8 mouse cellular contexts compared by ENCODE assay signal in genomic region chr13:30336913-30337312, GRCm38 (mm10). TPM values are rescaled to one million over a fixed set of nuclear protein-coding genes. Genes with fewer than 3 reads are reported as not detected.
DNase-seq lines count a peak whose midpoint lies in the region; ATAC-seq and TF ChIP-seq lines count a peak whose summit lies in the region.

No protein-coding gene starts in this region.

- H3K4me3 ChIP-seq in left cerebral cortex, adult 2 months = peak overlapping the region; percentile 48
- peak overlapping the region; percentile 55 for H3K4me3 ChIP-seq in forebrain, embryonic 15.5 days
- H3K4me3 ChIP-seq in kidney, embryonic 15.5 days (replicated peaks) = peak overlapping the region; percentile 61
- peak overlapping the region; percentile 53; the same call in 1 of the 2 replicates for H3K4me3 ChIP-seq in neural tube, embryonic 12.5 days

- H3K4me1 ChIP-seq in forebrain, embryonic 15.5 days = peaks cover 8% of the 10 kb centered on the region
- H3K4me1 ChIP-seq in kidney, embryonic 15.5 days = peaks cover 10% of the 10 kb centered on the region
- no peaks in the 10 kb centered on the region for H3K4me1 ChIP-seq in neural tube, embryonic 12.5 days

- H3K9me3 ChIP-seq in forebrain, embryonic 15.5 days = no peaks in the 10 kb centered on the region
- no peaks in the 10 kb centered on the region for H3K9me3 ChIP-seq in kidney, embryonic 15.5 days (replicated peaks)
- no peaks in the 10 kb centered on the region for H3K9me3 ChIP-seq in neural tube, embryonic 12.5 days

- DNase-seq in left cerebral cortex, adult 2 months (ENCODE audit: extremely low spot score in 1 of 2, low spot score in 2 of 2) = no peak
- DNase-seq in left cerebral cortex, postnatal 25 days (ENCODE audit: low spot score in 2 of 2) = no peak
- DNase-seq in layer of hippocampus, postnatal 25 days (ENCODE audit: extremely low spot score in 1 of 2, low spot score in 1 of 2) = no peak
- no peak for DNase-seq in ovary, postnatal 36 days (ENCODE audit: low spot score)
- no peak for DNase-seq in thymus, postnatal 25 days

- H3K27ac ChIP-seq in left cerebral cortex, adult 2 months = no peak overlapping the region
- no peak overlapping the region for H3K27ac ChIP-seq in forebrain, embryonic 15.5 days (replicated peaks)
- no peak overlapping the region for H3K27ac ChIP-seq in kidney, embryonic 15.5 days
- no peak overlapping the region for H3K27ac ChIP-seq in neural tube, embryonic 12.5 days

- ATAC-seq in forebrain, embryonic 15.5 days (replicated peaks) = 0 out of 2 replicates have a peak, but pooled peaks have one; percentile 9
- ATAC-seq in kidney, embryonic 15.5 days (replicated peaks; ENCODE audit: low FRiP score) = no peak
- ATAC-seq in neural tube, embryonic 12.5 days (ENCODE audit: low FRiP score, low read depth) = no peak

- H3K27me3 ChIP-seq in forebrain, embryonic 15.5 days = peaks cover 3% of the 10 kb centered on the region; the same call in 1 of the 2 replicates
- peaks cover 9% of the 10 kb centered on the region for H3K27me3 ChIP-seq in kidney, embryonic 15.5 days
- H3K27me3 ChIP-seq in neural tube, embryonic 12.5 days (replicated peaks) = peaks cover 4% of the 10 kb centered on the region; the same call in 1 of the 2 replicates

- H3K9ac ChIP-seq in forebrain, embryonic 15.5 days (replicated peaks) = peak overlapping the region; percentile 56; the same call in 1 of the 2 replicates
- peak overlapping the region; percentile 52 for H3K9ac ChIP-seq in kidney, embryonic 15.5 days
- H3K9ac ChIP-seq in neural tube, embryonic 12.5 days = no peak overlapping the region

- intact Hi-C loops in left cerebral cortex, adult 2 months (cut with DNase I) = no loop called here
- intact Hi-C loops in left cerebral cortex, postnatal 25 days (cut with DNase I) = no loop called here

- H3K4me2 ChIP-seq in forebrain, embryonic 15.5 days (replicated peaks) = peak overlapping the region; percentile 94
- peak overlapping the region; percentile 96 for H3K4me2 ChIP-seq in kidney, embryonic 15.5 days
- peak overlapping the region; percentile 94 for H3K4me2 ChIP-seq in neural tube, embryonic 12.5 days (replicated peaks)

- no peak for TF ChIP-seq CTCF in left cerebral cortex, adult 2 months (IDR thresholded peaks at IDR 0.05)

- 23% methylated on average over 9 of the region's 9 CpGs for WGBS in forebrain, embryonic 15.5 days
- 29% methylated on average over 9 of the region's 9 CpGs for WGBS in kidney, embryonic 15.5 days
- WGBS in neural tube, embryonic 12.5 days = 25% methylated on average over 9 of the region's 9 CpGs

- H3K36me3 ChIP-seq in forebrain, embryonic 15.5 days = no peaks in the 10 kb centered on the region
- H3K36me3 ChIP-seq in kidney, embryonic 15.5 days = no peaks in the 10 kb centered on the region
- no peaks in the 10 kb centered on the region for H3K36me3 ChIP-seq in neural tube, embryonic 12.5 days

RNA-seq across cellular contexts. Expression of gene Agtr1a, which starts 0.7 kb away (rescaled TPM):
- total RNA-seq in left cerebral cortex, adult 2 months (2021) = 1 to 10 TPM in 1 of 2 experiments, under 1 TPM in 1; 0.91 to 1.1 TPM
- total RNA-seq in left cerebral cortex, postnatal 25 days (2021) = 1 to 10 TPM; 1.1 to 1.9 TPM
- polyA plus RNA-seq in forebrain, embryonic 15.5 days (2015; fragmentation: Nextera tagmentation; extraction: Ambion mirVana) = 0.69 and 0.91 TPM in 2 replicates
- 11.3 and 13.7 TPM in 2 replicates for polyA plus RNA-seq in kidney, embryonic 15.5 days (2015; fragmentation: Nextera tagmentation; extraction: Ambion mirVana)
- polyA plus RNA-seq in neural tube, embryonic 12.5 days (2016; fragmentation: Nextera tagmentation; extraction: Ambion mirVana) = 0.77 and 1.3 TPM in 2 replicates
- total RNA-seq in layer of hippocampus, postnatal 25 days (2021) = 1 to 10 TPM; 1.9 to 2.0 TPM
